Mouse (Mus musculus): ENCODE results near the gene Map1b. TPM values are rescaled to one million over a fixed set of nuclear protein-coding genes. Genes with fewer than 3 reads are reported as not detected.

The Map1b gene
- polyA plus RNA-seq, 2 experiments = 0.19 to 1.7 TPM

DNA sequence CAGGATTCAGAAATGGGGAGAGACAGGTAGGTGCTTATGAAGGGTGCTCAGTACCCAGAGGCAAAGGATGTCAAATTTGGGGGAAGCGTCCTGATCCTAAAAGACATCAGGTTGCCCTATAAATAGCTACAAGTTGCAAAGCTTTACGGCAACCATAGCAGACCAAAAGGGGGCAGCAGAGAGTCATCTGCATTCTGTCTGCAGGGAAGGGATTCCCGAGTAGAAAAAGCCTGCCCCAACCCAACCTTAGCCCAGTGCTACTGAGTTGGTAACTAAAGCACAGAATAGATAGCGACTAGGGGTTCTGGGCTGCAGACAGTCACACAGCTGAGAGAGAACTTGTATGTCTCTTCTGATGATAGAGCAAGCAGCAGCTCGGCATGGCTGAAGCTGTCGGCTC lies 140.8 kb downstream of the Map1b start:
- 38% methylated on average over 6 of the region's 6 CpGs for WGBS (ENCODE audit: insufficient replicate concordance)
- H3K27ac ChIP-seq = no peak overlapping the region
- no peaks in the 10 kb centered on the region for H3K4me1 ChIP-seq (replicated peaks; ENCODE audit: control insufficient read depth in 2 of 2, insufficient read depth in 2 of 2, low read length in 1 of 2)

DNA sequence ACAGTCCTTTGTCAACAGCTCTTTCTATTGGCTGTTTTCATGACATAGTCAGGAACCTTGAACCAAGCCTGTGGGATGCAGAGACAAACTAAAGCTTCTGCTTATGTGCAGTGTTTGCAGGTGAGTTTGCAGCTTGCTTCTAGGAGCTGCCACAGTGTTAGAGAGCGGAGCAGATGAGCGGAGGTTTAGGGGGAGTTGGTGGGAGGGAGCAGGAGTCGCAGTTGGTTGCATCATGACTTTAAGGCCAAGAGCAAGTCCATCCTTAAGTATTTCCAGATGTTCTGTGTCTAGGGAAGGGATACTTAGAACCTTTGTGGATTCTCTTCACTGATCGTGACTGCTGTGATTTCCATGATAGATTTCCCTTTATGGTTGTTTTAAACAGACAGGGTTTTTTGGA lies 142.1 kb downstream of the Map1b start:
- no peak for TF ChIP-seq CTCF (IDR thresholded peaks at IDR 0.05; ENCODE audit: low read depth)
- no peak for TF ChIP-seq EP300 (IDR thresholded peaks at IDR 0.05; ENCODE audit: low read depth)
- H3K9ac ChIP-seq (replicated peaks) = no peak overlapping the region
- H3K4me1 ChIP-seq (replicated peaks; ENCODE audit: control insufficient read depth in 2 of 2, insufficient read depth in 2 of 2, low read length in 1 of 2) = no peaks in the 10 kb centered on the region
- H3K27ac ChIP-seq = no peak overlapping the region
- H3K4me3 ChIP-seq (ENCODE audit: insufficient read depth in 1 of 2, low read depth in 2 of 2, low read length in 2 of 2) = no peak overlapping the region
- WGBS (ENCODE audit: insufficient replicate concordance) = 70% methylated on average over 4 of the region's 4 CpGs
- H3K27me3 ChIP-seq (ENCODE audit: control insufficient read depth, insufficient read depth, low read length) = no peaks in the 10 kb centered on the region
- no peaks in the 10 kb centered on the region for H3K36me3 ChIP-seq (replicated peaks; ENCODE audit: control insufficient read depth, insufficient read depth, low read depth)
- no peaks in the 10 kb centered on the region for H3K9me3 ChIP-seq (ENCODE audit: control insufficient read depth, low read length)
- no peak overlapping the region for H3K4me2 ChIP-seq (ENCODE audit: low read depth)
- ATAC-seq (ENCODE audit: insufficient read depth) (no peak), DNase-seq (ENCODE audit: low read depth in 3 of 3, low spot score in 3 of 3) (no peak)

More for the DNA sequence above, 140.8 kb downstream of the Map1b start:
- Histone ChIP-seq H3K4me3 (ENCODE audit: insufficient read depth in 1 of 2, low read depth in 2 of 2, low read length in 2 of 2) (no peak overlapping the region), H3K36me3 (replicated peaks; ENCODE audit: control insufficient read depth, insufficient read depth, low read depth) (no peaks in the 10 kb centered on the region), H3K27me3 (ENCODE audit: control insufficient read depth, insufficient read depth, low read length) (no peaks in the 10 kb centered on the region), H3K9ac (replicated peaks) (no peak overlapping the region), H3K9me3 (ENCODE audit: control insufficient read depth, low read length) (no peaks in the 10 kb centered on the region), H3K4me2 (ENCODE audit: low read depth) (no peak overlapping the region)
- ATAC-seq (ENCODE audit: insufficient read depth) (no peak), DNase-seq (ENCODE audit: low read depth in 3 of 3, low spot score in 3 of 3) (peak; percentile 24 to 31 (median 26))
- TF ChIP-seq EP300 (IDR thresholded peaks at IDR 0.05; ENCODE audit: low read depth) (no peak), CTCF (IDR thresholded peaks at IDR 0.05; ENCODE audit: low read depth) (peak; percentile 84)

DNA sequence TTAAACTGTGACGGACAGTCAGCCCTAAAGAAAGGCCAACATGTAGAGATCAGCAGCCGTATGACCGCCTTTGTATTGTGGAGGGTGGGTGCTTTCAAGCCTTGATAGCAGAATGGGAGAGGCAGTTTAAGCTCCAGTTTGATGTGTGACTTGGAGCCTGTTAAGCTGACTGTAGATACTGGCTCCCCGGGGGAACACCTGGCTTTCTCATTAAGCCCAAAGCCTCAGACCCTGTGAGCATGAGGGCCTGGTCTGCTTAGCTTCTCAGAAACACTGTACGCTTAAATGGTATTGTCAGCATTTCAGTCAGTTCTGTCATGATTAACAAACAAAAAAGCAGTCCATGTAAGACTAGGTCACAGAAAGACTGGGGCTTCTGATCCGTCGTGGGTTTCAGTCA lies 142.7 kb downstream of the Map1b start:
- TF ChIP-seq EP300 (IDR thresholded peaks at IDR 0.05; ENCODE audit: low read depth) (no peak), CTCF (IDR thresholded peaks at IDR 0.05; ENCODE audit: low read depth) (no peak)
- no peak for ATAC-seq (ENCODE audit: insufficient read depth)
- H3K36me3 ChIP-seq (replicated peaks; ENCODE audit: control insufficient read depth, insufficient read depth, low read depth) = no peaks in the 10 kb centered on the region
- no peaks in the 10 kb centered on the region for H3K4me1 ChIP-seq (replicated peaks; ENCODE audit: control insufficient read depth in 2 of 2, insufficient read depth in 2 of 2, low read length in 1 of 2)
- no peak overlapping the region for H3K4me2 ChIP-seq (ENCODE audit: low read depth)
- no peaks in the 10 kb centered on the region for H3K9me3 ChIP-seq (ENCODE audit: control insufficient read depth, low read length)
- DNase-seq (ENCODE audit: low read depth in 3 of 3, low spot score in 3 of 3) = no peak
- H3K9ac ChIP-seq (replicated peaks) = no peak overlapping the region
- H3K4me3 ChIP-seq (ENCODE audit: insufficient read depth in 1 of 2, low read depth in 2 of 2, low read length in 2 of 2) = no peak overlapping the region
- H3K27me3 ChIP-seq (ENCODE audit: control insufficient read depth, insufficient read depth, low read length) = no peaks in the 10 kb centered on the region
- no peak overlapping the region for H3K27ac ChIP-seq
- 71% methylated on average over 7 of the region's 7 CpGs for WGBS (ENCODE audit: insufficient replicate concordance)

Other genes with a start within 250 kb of the Map1b start
- gene Ptcd2, start 171.8 kb downstream of the Map1b start, polyA plus RNA-seq (2012; rRNA removed) = 9.0 and 13.3 TPM in 2 replicates
- gene Ptcd2, start 171.8 kb downstream of the Map1b start, polyA plus RNA-seq (2014; fragmentation: Nextera tagmentation; extraction: Ambion mirVana) = 28.4 and 31.4 TPM in 2 replicates
- gene Mrps27, start 171.8 kb downstream of the Map1b start, polyA plus RNA-seq (2012; rRNA removed) = 10.8 and 14.4 TPM in 2 replicates
- 21.5 and 24.6 TPM in 2 replicates for gene Mrps27, start 171.8 kb downstream of the Map1b start, polyA plus RNA-seq (2014; fragmentation: Nextera tagmentation; extraction: Ambion mirVana)

Measured in liver, embryonic 14.5 days (tissue).